Mouse (Mus musculus): ENCODE results near the gene Pfn3. TPM values are rescaled to one million over a fixed set of nuclear protein-coding genes. Genes with fewer than 3 reads are reported as not detected.
A peak's percentile ranks its signal among the peaks of the same experiment; 100 is the strongest.
"Not testable (repeated sequence)": the region's sequence is repeated elsewhere in the genome, so short reads cannot be mapped to it uniquely, and the experiment has no call there.

Gene Pfn3
- not detected for total RNA-seq (2021)

DNA sequence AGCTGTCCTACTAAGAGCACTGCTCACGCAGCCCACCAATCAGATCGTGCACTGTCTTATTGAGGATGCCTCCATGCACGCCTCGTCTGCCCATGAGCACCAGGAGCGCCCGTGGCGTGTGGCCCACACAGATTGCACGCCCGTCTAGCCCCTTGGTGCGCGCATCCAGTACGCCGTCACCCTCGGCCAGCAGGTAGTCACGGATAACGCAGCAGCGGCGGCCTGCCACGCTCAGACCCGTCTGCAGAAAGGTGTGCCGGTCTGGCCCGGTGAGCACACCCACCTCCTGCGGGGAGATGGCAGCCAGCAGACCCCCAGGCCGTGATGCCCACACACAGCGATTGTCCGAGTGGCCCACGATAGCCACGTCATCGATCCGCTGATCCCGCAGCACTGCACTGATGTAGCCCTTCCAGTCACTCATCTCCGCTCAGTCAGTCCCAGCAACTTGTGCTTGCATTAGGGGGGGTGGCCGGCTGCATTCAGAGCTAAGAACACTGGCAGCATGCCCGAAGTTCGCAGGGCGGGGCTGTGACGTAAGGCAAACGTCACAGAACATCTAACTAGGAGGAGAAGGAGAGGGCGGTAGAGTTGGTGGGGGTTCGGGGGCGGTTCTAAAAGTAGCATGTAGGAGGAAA lies at the start of gene Pfn3:
Gene Pfn3 (minus strand): TSS at position 490 of the 638 bp plus-strand sequence.
- DNase-seq = peak; percentile 72

- peak; percentile 54 for DNase-seq
Measured at GRCm38 (mm10) chr13:55464027-55464884, 49.2 kb upstream of the Pfn3 start, which contains the start of gene Prr7. Prr7 (plus strand) TSS chr13:55464267.

DNA sequence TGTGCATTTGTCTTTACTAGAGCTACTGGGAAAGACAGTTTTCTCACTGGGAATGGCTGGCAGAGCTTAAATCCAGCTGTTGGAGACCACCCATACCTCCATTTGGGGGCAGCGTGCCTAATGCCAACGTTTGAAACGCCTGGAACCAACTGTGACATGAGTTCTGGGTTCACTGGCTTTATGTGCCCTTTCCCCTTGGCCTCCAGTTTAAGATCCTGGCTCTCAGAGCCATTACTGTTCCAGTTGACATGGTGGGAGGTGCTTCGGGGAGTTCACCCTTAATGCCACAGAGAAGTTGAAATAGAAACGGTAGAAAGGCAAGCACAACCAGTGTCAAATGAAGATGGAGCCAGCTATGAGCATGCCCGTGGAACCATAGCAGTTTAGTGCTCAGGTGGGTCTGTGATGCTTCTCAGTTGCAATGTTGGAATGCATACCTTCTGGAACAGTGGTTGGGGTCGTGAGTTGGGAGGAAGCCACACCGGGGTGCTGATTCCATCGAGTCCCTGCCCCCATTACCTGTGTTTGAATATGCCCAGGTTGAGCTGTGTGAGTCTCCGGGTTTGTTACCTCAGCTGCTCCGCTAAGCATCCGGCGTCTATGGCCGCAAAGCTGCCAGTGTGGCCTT lies 48.5 kb upstream of the Pfn3 start:
- no peak for DNase-seq

DNA sequence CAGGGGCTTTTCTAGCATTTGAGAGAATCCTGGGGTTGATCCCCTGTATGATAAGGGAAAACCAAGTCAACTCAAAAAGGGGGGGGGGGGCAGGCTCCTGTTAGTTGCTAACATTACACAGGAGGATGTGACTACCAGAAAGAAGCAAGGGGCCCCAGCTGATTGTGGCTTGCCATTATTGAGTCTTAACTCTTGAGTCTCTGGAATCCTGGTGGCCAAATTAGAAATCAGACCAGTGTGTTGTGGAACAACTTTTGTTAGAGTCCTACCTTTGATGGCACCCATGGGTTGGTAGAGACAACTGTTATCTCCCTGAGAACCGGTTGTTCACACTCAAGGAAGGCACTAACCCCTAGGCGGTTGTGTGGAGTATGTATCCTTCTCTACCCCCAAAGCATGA lies 47.9 kb upstream of the Pfn3 start:
- DNase-seq = no peak

DNA sequence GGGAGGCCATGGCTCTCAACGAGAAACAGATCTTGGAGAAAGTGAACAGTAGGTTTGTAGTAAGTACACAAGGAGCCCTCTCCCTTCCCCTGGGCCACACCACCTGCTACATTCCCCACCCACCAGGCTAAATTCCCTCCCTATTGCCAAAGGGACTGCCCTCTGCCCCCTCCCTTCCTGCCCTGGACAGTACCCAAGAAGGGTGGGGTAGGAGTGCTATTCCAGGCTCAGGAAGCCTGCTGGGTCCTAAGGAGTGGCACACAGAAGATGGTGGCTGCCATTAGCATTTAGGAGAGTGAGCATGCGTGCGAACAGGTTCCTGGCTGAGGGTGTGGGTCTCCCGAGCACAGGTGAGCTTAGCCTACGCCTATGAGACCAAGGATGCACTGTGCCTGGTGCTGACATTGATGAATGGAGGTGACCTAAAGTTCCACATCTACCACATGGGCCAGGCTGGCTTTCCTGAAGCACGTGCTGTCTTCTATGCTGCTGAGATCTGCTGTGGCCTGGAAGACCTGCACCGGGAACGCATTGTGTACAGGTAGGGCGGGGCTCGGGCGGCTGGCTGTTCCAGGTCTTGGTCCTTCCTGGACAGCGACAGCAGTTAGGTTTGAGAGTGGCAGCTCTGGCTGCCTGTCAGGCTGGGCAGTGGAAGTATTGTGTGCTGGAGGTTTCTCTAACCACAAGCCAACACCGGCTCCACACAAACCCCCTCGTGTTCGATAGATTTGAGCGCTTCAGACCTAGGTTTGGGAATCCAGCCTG lies 36.9 kb upstream of the Pfn3 start:
- peak; percentile 59 for DNase-seq

- no peak for DNase-seq
Measured at GRCm38 (mm10) chr13:55451296-55451695, 36.3 kb upstream of the Pfn3 start.

DNA sequence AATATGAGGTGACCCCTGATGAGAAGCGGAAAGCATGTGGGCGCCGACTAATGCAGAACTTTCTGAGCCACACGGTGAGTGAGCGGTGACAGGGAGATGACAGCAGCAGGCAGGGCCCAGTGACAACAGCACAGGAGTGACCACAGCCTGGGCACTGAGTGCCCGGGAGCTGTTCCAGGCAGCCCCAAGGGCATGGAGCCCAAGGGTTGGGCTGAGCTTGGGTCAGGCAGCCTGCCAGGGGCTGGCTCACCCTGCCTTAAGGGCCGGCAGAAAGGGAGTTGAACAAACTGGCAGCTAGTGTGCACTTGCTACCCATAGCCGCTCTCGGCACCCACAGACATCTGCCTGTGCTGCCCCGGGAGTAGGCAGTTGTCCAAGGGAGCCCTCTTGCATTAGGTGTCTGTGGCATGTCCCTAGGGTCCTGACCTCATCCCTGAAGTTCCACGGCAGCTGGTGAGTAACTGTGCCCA lies 35.5 kb upstream of the Pfn3 start:
- peak; percentile 91 for DNase-seq

DNA sequence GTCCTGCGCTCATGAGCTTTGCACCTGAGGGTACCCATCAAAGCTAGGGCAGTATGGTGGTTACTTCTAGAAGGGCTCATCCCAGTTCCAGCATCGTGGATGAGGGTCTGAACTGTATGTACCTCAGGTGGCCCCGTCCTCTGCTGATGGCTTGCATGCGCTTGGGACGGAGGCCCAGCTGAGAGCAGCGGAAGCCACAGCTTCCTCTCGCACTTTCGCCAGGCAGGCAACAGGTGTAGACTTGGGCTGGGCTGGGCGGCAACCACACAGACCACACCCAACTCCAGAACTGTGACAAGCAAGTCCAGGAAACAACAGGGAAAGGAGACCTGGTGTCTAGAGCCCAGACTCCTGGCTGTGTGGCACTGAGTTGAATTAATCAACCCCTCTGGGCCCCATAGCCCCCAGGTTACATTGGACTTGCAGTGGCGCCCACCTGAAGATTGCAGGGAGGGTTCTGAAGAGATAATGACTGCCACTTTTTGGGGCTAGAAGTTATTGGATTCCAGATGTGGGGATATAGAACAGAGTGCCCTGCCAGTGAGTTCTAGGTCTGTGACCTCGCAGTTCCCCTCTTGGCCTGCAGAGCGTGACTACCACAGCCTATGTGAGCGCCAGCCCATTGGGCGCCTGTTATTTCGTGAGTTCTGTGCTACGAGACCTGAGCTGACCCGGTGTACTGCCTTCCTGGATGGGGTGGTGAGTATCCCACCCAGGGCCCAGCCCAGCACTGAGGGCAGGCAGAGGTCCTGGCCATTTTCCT lies 34.8 kb upstream of the Pfn3 start:
- no peak for DNase-seq

DNA sequence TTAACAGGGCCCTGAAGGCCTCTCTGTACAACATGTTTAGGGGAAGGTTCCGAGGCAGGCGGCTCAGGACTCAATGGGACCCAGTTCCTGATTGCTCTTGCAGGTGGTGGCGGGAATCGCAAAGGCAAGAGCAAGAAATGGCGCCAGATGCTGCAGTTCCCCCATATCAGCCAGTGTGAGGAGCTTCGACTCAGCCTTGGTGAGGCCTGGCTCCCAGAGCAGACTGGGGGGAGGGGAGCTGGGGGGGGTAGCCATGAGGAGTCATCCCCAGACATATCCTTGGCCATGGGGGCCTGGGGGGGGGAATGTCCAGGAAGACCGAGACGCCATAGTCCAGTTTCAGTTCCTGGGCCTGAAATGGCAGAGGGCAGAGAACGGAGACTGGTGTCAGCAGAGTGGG lies 34.2 kb upstream of the Pfn3 start:
- no peak for DNase-seq

DNA sequence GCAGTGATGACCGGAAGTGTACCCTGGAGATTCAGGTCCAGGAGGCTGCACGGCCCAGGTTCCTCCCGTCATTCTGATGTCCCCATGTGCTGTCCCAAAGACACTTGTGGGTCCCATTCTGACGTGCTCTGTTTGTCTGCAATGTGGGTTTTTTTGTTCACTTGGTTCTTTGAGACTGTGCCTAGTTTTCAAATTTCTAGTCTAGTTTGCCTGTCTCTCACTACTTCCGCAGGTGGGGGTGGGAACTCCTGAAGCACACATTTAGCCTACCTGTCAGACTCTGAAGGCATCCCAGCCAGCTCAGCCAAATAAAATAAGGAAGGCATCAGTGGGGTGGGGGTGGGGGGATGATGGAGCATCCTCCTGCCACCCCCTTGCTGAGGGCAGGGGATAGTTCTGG lies 33.1 kb upstream of the Pfn3 start:
- no peak for DNase-seq

DNA sequence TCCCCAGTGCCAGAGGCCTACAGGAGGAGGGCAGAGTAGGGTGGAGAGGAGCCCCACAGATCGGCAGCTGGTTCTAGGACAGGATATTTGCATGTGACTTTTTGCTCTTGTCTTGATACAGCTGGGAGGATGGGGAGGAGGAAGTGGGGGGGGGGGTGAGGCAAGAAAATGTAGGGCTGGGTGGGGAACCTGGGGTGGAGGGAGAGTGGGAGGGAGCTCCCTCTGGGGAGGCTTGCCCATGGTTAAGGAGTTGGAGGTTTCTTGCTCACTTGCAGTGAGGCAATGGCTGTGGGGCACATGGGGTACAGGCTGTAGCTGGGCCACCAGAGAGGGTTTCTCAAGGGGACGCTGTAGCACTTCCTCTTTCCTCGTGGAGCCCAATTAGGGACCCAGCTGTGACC lies 32.5 kb upstream of the Pfn3 start:
- no peak for DNase-seq

DNA sequence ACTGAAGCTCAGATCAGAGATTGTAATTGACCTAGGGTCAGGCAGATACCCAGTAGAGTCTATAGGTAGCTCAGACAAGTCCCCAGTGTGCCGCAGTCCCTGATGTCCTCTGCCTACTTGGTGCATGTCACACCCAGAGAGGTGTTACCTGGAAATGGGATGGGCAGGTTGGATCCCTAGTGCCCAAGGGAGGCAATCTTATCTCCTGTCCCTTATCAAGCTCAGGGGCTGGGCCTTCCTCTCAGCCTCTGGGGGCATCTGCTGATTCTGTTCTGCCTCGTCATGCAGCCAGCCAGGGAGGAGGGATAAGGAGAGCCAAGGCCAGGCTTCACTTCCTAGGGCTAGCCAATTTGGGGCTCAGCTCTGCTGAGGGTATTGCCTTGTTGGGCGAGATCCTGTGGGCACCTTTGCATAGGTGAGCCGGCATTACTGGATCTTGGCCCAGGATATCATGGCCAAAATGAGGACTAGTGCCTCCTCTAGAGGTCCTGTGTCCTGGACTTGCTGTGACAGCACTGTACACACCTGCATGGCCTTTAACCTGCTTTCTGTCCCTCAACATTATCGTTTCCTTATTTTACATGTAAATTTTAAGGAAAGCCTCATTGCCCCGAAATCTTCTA lies 31.6 kb upstream of the Pfn3 start:
- DNase-seq = no peak

GRCm38 (mm10) chr13:55445361-55446091 lies 30.5 kb upstream of the Pfn3 start:
- DNase-seq = no peak

GRCm38 (mm10) chr13:55444937-55445315 lies 29.9 kb upstream of the Pfn3 start, which contains the start of gene Grk6:
Grk6 (plus strand) TSS chr13:55445072.
- DNase-seq = peak; percentile 99

GRCm38 (mm10) chr13:55444286-55444936 lies 29.4 kb upstream of the Pfn3 start:
- no peak for DNase-seq

GRCm38 (mm10) chr13:55443799-55444285 lies 28.8 kb upstream of the Pfn3 start:
- no peak for DNase-seq

DNA sequence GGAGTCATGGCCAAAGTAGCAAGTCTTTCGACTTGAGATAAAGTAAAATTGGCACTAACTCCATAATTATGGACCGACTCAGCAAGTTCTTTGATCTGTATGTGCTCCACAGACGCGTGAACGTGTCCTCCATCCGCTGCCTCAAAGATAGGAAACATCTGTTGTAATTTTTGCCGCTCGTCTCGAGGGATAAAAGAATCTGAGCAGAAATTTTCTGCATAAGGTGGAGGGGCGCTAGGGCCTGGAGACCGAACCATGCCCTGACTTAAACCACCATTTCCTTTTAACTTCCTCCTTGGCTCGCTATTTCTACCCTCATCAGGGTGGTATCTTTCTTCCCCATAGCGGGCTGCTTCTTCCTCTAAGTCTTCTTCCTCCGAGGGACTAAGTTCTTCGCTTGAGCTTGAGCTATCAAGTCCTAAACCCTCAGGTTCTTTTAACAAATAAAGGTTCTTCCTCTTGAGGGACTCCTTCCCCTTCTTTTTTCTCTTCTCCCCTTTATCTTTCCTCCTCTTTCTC lies 22.1 kb upstream of the Pfn3 start:
- not testable (repeated sequence) for DNase-seq

GRCm38 (mm10) chr13:55431889-55432685 lies 17.1 kb upstream of the Pfn3 start:
- DNase-seq = no peak

- DNase-seq = no peak
Measured at GRCm38 (mm10) chr13:55430566-55430965, 15.5 kb upstream of the Pfn3 start.
